ENCODE assay signal across 12 mouse cellular contexts in genomic region chr16:19146290-19146983, GRCm38 (mm10).
DNase-seq lines count a peak whose midpoint lies in the region; ATAC-seq and TF ChIP-seq lines count a peak whose summit lies in the region.
"Had no signal": no experiment of that assay in that cellular context is flagged by ENCODE, and none has a peak within 500 bp of the region (broad histone marks: within the 10 kb centered on the region; RNA-seq: fewer than 3 reads in every experiment).

No protein-coding gene starts in this region.

- no peaks in the 10 kb centered on the region for H3K9me3 ChIP-seq in stomach, postnatal 0 days (ENCODE audit: control insufficient read depth, low read length)
- H3K9me3 ChIP-seq: hindbrain, embryonic 15.5 days; stomach, embryonic 15.5 days had no signal

- WGBS in stomach, postnatal 0 days, result 60% methylated on average over 2 of the region's 2 CpGs

- TF ChIP-seq CTCF in stomach, postnatal 0 days (IDR thresholded peaks at IDR 0.05; ENCODE audit: low read depth), result peak; percentile 19; the same call in 1 of the 2 replicates

- DNase-seq in embryo, embryonic 10.5 days (ENCODE audit: low spot score), result peak; percentile 1
- no peak for DNase-seq in embryo, embryonic 11 days
- peak; percentile 7 for DNase-seq in retina, embryonic 14.5 days (ENCODE audit: low spot score)
- no peak for DNase-seq in retina, postnatal 1 day
- no peak for DNase-seq in stomach, postnatal 0 days (ENCODE audit: low spot score)
- no peak for DNase-seq in frontal cortex, postnatal 10 days (ENCODE audit: low spot score in 2 of 2)
- DNase-seq: cerebellum, adult 11 months had no signal

- H3K4me2 ChIP-seq in stomach, postnatal 0 days (replicated peaks; ENCODE audit: low read depth), result no peak overlapping the region
- H3K4me2 ChIP-seq: hindbrain, embryonic 15.5 days; stomach, embryonic 15.5 days had no signal

- TF ChIP-seq EP300 in stomach, postnatal 0 days (optimal IDR thresholded peaks at IDR 0.05), result no peak

- peak; percentile 56; the same call in 1 of the 2 replicates for ATAC-seq in common myeloid progenitor, adult 5-6 weeks (replicated peaks; ENCODE audit: low read depth, poor library complexity, severe bottlenecking)
- ATAC-seq in stomach, postnatal 0 days (ENCODE audit: low FRiP score, low TSS enrichment), result no peak
- ATAC-seq in megakaryocyte-erythroid progenitor cell, adult 5-6 weeks (replicated peaks; ENCODE audit: low FRiP score, low TSS enrichment, poor library complexity, severe bottlenecking), result no peak

- no peaks in the 10 kb centered on the region for H3K27me3 ChIP-seq in stomach, postnatal 0 days (ENCODE audit: control insufficient read depth, insufficient read depth, low read length)
- H3K27me3 ChIP-seq: hindbrain, embryonic 15.5 days; stomach, embryonic 15.5 days had no signal

- H3K4me1 ChIP-seq in stomach, postnatal 0 days (replicated peaks; ENCODE audit: control insufficient read depth, insufficient read depth), result no peaks in the 10 kb centered on the region
- H3K4me1 ChIP-seq: hindbrain, embryonic 15.5 days; stomach, embryonic 15.5 days had no signal

- H3K4me3 ChIP-seq in stomach, postnatal 0 days (ENCODE audit: low read depth, low read length), result no peak overlapping the region
- H3K4me3 ChIP-seq: erythroblast, embryonic 14.5 days; hindbrain, embryonic 15.5 days; stomach, embryonic 15.5 days had no signal

- H3K27ac ChIP-seq in stomach, postnatal 0 days (replicated peaks), result no peak overlapping the region
- H3K27ac ChIP-seq: hindbrain, embryonic 15.5 days; stomach, embryonic 15.5 days had no signal

- no peak overlapping the region for H3K9ac ChIP-seq in stomach, postnatal 0 days (ENCODE audit: low read length)
- H3K9ac ChIP-seq: hindbrain, embryonic 15.5 days; stomach, embryonic 15.5 days had no signal

- H3K36me3 ChIP-seq in stomach, postnatal 0 days (ENCODE audit: control insufficient read depth, insufficient read depth, low read length), result no peaks in the 10 kb centered on the region
- H3K36me3 ChIP-seq: hindbrain, embryonic 15.5 days; stomach, embryonic 15.5 days had no signal

Comparison
In these comparisons a context has a peak if more than half of its experiments do, and no peak if none do; other contexts are left out.
1. DNase-seq: peak in embryo, embryonic 10.5 days (single experiment) and retina, embryonic 14.5 days (single experiment); none in embryo, embryonic 11 days (single experiment), retina, postnatal 1 day (single experiment), stomach, postnatal 0 days (single experiment) and frontal cortex, postnatal 10 days (0 of 2).